Mouse (Mus musculus) layer of hippocampus, adult 9-11 months (tissue): ENCODE measurements around the gene Kcnd3.
"Not testable (repeated sequence)": the region's sequence is repeated elsewhere in the genome, so short reads cannot be mapped to it uniquely, and the experiment has no call there.

ENCODE experiments used
- DNase-seq: peaks from one replicate; pipeline ENCODE4 v3.0.0; 2022

Kcnd3 gene

GRCm38 (mm10) chr3:105666996-105667523, 214.9 kb downstream of the Kcnd3 start:
- no peak for DNase-seq

- DNase-seq, result no peak
Observed at GRCm38 (mm10) chr3:105668161-105668560, 216.0 kb downstream of the Kcnd3 start.

DNA sequence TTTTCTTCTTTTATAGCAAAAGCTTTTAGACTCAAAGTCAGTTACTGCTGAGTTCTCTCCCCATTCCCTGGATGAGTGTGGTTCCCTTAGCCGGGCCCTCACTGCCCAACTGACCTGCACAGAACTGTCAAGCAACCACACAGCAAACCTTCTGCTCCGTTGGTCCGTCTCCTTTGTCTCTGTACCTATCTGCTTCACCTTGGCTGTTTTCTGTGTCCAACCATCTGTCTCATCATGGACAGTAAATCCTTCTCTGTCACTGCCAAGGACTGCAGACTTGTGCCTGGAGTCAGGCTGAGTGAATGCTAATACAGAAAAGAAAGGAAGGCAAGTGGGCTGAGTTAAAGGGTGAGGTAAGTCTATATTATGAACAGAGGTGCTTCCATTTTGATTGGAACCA, 217.6 kb downstream of the Kcnd3 start:
- no peak for DNase-seq

- no peak for DNase-seq
Observed at GRCm38 (mm10) chr3:105670801-105671200, 218.7 kb downstream of the Kcnd3 start.

DNA sequence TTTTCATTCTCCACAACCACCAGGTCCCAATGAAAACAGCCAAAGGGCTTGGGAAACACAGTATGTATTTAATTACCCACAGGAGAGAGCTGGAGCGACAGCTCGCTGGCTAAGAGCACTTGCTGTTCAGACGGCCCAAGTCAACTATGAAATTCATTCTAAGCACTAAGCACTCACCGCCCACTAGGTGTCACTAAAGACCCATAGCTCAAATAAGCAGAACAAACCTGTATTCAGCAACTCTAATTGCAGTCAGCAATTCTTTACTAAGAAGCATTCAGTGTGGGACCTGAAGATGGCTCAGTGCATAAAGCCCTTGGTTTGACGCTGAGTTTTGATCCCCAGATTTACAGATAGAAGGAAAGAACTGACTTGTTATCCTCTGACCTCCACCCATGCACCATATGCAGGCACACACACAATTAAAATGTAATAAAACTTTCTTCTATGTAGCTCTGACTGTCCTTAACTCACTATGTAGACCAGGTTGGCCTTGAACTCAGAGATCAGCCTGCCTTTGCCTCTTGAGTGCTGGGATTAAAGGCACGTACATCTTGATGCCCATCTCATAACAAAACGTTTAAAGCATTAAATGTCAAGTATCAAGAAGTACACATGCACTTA, 222.6 kb downstream of the Kcnd3 start:
- DNase-seq, result peak; percentile 77

DNA sequence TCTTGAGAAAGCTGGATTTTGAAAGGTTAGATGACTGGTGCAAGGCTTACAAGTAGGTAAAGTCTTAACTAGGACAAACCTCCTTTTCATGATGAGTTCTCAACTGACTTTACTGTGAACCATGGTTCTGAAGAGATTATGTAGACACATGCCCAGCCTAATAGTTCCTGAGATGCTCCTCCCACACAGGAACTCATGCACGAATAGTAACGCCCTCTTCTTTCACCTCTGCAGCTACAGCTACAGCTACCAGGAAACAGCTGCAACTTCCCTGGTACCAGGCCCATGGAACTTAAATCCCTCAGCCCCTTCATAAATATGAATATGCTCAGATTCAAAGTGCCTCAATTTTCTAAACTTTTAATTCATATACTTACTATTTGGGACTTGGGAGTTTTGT, 223.8 kb downstream of the Kcnd3 start:
- DNase-seq, result no peak

DNA sequence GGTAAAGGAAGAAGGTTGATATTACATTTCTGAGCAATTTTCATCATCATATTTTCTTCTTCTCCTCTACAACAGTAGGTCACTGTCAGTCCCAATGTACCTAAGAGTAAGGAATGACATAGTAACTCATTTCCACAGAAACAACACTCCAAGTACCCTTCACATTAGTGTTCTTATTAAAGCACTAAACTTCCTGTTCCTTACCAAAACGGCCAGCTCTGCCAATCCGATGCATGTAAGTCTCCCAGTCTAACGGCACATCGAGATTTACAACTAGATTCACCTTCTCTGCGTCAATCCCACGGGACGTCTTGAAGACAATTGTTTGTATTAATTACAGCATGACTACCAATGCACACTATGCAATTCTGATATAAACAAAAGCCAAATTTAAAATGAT, 228.2 kb downstream of the Kcnd3 start:
- no peak for DNase-seq

DNA sequence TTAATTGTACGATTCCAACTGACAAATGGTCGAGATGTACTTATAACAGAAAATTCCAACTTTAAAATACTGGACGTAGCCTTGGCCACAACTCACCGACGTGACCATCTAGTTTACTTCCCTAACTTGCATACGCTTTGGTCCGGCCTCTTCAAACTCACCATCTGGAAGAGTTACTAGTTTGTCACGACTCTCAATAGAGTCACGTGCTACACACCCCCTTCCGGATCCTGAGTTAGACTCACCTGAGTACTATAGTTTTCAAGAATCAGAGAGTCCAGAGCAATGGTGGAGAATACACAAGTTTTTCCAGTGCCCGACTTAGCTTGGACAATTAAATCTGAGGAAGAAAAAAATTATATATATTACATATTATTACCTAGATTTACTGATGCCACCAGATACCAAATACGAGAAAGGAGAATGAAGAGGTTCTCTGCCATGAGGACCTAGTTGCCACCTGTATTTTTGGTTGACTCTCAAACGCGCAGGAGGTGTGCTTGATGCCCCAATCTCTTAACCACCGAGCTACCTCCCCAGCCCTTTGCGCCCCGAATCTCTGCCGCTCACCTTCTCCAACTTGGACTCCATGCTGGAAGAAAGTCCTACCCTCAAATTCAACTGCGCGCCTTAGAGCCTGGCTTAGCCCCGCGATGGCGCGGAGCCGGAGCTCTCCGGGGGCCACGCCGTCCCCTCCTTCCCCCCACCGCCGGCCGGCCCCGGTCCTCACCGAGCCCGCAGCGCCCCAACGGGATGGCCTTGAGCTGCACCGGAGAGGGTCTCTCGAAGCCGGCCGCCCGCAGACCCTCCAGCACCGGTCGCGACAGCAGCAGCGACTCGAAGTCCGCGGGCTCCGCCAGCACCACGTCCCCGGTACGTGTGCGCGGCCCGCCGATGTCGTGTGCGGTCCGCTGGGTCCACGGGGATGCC, 234.5 kb downstream of the Kcnd3 start:
- DNase-seq, result no peak

- DNase-seq, result peak; percentile 97
Observed at GRCm38 (mm10) chr3:105687324-105688060, 235.4 kb downstream of the Kcnd3 start, which contains the start of gene Ddx20. Gene Ddx20 (minus strand): TSS chr3:105687574.

- no peak for DNase-seq
Observed at GRCm38 (mm10) chr3:105688536-105688935, 236.4 kb downstream of the Kcnd3 start.

- DNase-seq, result peak; percentile 88
Observed at GRCm38 (mm10) chr3:105693327-105694080, 241.4 kb downstream of the Kcnd3 start.

DNA sequence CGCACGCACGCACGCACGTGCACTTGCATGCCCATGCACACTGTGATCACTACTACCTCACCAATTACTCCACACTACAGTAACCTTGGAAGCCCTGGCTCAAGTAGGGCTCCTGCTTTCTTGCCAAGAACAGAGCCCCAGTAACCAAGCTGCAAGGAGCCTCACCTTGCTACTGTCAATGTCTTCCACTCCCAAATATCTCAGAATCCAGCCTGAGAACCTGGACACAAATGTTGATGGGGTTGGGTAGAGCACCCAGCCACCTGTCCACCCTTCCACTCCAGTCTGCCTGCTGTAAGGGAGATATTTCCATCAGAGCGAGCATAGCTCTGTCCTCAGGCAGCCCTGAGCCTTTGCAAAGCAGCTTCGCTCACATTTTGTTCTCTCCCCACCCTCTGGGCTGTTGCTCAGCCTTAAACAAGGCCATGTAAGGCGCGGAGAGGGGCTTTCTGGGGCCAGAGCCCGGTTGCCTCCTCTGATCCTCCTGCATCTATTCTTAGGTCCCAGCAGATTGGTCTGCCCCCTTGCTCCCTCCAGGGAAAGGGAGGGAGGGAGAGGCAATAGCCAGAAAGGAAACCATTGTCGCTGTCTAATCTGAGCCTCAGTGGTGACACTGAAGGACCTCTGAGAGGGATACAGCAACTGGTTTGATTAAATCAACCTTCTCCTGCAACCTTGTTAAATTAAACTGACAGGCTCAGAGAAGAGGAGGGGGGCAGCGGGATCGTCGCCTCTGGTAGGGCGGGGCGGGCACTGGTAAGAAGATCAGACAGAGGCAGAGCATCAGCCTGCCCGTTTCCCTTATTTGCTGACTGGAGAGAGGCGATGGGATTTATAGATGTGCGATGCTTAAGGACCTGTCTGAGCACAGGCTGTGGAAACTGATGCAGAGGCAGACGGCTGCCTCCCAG, 243.6 kb downstream of the Kcnd3 start:
- DNase-seq, result no peak

GRCm38 (mm10) chr3:105696387-105697147, 244.4 kb downstream of the Kcnd3 start:
- DNase-seq, result no peak

GRCm38 (mm10) chr3:105697148-105697441, 245.0 kb downstream of the Kcnd3 start:
- no peak for DNase-seq

DNA sequence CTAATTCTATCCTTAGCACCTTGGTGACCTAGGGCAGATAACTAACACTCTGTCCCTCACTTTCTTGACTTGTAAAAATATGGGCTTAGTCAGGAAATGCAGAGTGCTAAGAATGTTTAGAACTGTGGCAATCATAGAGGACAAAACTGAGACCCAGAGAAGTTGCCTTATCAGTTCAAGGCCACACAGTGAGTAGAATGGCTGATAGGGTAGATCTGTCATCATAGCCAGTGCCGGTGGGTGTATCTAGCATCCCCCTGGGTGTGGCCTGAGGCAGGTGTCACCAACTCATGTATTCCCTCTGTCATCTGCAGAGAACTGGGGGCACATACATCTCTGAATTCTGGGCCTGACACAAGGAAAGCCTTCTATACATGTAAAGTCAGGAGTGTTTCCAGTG, 246.2 kb downstream of the Kcnd3 start:
- DNase-seq, result no peak

GRCm38 (mm10) chr3:105699241-105699933, 247.3 kb downstream of the Kcnd3 start:
- DNase-seq, result no peak

- not testable (repeated sequence) for DNase-seq
Observed at GRCm38 (mm10) chr3:105700786-105701185, 248.7 kb downstream of the Kcnd3 start.

DNA sequence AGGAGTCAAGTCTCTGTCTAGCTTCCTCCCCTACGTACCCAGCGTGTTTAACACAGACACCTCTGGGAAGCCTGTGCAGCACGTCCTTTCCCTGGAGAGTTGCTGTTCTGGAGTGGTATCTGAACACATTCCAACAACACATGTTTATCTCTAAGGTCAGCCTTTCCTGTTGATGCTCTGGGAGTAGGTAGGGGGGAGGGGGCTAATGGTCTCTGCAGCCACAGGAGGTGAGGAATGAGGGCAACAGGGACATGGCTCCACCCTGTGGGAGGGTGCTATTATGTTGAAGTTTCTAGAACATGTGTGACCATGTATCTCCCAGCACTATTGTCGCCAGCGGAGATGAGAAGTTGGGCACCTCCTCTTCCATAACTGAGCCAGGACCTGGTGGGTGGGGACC, 249.3 kb downstream of the Kcnd3 start:
- no peak for DNase-seq

DNA sequence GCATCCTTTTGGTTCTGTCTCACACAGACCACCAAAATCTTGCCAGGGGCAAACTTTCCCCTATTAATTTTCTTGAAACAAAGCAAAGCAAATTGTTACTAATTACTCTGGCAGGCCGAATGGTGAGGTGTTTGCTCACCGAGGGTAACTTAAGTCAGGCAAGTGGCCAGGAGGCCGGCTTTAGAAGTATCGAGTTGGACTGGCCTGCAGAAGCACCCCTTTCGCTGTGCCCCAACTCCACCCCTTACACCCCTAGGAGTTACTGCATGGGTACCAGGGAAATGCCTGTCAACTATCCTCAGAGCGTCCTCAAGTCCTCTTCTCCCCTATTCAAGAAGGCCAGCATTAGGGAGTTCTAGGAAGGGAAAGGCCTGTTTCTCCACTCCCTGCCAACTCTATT, 251.4 kb downstream of the Kcnd3 start:
- no peak for DNase-seq
